Mouse (Mus musculus) gonadal fat pad, adult 2 months (tissue): ENCODE results near the gene Cactin. TPM values are rescaled to one million over a fixed set of nuclear protein-coding genes. Genes with fewer than 3 reads are reported as not detected.

Source experiments
- DNase-seq: peaks from one replicate; pipeline ENCODE4 v3.0.0-alpha.2; 2012; ENCODE audit warnings: low read depth
- polyA plus RNA-seq: library from polyadenylated mRNA; depleted of rRNA; stranded (reverse); fragments of >200 nt; gene quantifications from 2 replicates; pipeline ENCODE4 v1.2.3, GENCODE M21; 2012

The Cactin gene
- polyA plus RNA-seq, 1 experiment: 24.8 TPM

DNA sequence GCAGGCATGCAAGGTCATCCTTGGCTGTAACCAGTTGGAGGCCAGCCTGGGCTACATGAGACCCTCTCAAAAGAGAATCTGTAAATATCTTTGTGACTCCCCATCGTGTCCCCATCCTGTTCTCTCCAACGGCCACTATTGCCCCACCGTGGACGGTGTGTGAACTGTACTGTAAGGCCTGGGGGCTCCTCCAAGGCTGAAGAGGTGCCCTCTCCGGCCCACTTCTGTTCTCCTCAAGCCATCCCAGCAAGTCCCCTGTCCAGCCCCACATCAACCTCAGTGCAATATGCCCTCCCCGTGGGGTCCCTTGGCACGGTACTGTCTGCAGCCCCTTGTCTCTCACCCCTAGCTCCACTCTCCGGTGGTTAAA is 1.6 kb upstream of the Cactin start:
- DNase-seq: no peak

DNA sequence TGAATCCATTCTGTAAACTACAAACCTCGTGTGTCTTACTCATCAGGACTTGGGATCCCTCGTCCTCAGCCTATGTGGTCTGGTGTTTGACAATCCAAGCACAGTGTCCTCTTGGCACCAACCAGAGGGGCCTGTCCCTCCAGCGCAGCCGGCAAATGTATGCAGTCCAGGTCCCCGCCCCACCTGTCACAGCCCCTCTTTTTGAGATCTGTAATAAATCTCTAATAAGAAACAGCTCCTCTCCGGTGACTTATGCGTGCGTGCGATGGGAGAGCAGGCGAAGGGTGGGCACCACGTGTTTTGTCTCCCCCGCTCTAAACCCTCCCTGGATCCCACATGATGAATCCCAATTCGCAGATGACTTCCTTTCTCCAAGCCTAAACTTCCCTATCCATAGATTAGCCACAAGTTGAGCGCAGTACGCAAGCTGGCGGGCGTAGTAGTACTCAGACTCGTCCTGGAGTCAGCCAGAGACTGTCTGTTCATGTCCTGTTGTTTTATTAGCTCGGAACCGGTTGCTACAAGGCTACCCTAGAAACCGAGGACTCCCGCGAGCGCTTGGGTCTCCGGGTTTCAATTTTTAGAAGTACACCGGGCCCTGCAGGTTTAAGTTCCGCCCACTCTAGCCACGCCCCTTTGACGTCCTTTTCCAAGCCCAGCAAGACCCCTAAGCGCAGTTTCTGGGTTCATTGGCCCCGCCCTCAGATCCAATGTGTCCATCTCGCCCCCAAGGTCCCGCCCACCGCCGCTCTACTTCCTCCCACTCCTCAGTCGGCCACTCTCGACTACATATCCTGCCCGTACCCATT is 958 bp upstream of the Cactin start:
- DNase-seq: peak; percentile 76

- no peak for DNase-seq
Measured at GRCm38 (mm10) chr10:81321436-81321835, 533 bp downstream of the Cactin start.

GRCm38 (mm10) chr10:81322444-81322843 is 1.5 kb downstream of the Cactin start:
- DNase-seq: no peak

- no peak for DNase-seq
Measured at GRCm38 (mm10) chr10:81323141-81323775, 2.4 kb downstream of the Cactin start.

DNA sequence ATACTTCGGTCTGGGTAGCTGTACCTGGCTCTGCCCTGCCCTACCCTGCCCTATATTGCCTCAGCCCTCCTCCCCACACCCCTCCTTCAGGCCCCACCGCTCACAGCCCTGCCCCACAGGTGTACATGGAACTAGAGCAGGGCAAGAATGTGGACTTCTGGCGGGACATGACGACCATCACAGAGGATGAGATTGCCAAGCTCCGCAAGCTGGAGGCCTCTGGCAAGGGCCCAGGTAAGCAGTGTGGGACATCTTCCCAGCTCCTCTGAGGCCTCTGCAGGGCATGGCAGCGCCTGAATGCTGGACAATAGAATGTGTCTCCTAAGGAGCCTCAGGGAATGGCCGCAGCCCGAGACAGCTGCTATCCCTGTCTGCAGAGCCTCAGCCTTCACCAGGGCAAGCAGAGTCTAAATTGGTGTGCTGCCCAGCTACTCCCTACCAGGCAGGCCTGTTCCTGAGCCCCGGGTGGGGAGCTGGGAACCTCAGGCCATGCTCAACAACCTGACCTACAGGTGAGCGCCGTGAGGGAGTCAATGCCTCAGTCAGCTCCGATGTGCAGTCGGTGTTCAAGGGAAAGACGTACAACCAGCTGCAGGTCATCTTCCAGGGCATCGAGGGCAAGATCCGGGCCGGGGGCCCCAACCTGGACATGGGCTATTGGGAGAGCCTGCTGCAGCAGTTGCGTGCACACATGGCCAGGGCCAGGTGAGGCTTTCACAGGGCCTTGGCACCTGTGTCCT is 3.1 kb downstream of the Cactin start:
- DNase-seq: no peak

DNA sequence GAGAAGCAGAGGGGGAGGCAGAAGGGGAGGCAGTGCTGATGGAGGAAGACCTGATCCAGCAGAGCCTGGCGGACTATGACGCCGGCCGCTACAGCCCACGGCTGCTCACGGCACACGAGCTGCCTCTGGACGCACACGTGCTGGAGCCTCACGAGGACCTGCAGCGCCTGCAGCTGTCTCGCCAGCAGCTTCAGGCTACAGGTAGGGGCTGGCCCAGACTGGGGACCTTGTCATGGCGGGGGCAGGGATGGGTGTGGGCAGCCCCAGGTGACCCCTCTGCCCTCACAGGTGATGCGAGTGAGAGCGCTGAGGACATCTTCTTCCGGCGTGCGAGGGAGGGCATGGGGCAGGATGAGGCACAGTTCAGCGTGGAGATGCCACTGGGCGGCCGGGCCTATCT is 4.3 kb downstream of the Cactin start:
- DNase-seq: no peak

DNA sequence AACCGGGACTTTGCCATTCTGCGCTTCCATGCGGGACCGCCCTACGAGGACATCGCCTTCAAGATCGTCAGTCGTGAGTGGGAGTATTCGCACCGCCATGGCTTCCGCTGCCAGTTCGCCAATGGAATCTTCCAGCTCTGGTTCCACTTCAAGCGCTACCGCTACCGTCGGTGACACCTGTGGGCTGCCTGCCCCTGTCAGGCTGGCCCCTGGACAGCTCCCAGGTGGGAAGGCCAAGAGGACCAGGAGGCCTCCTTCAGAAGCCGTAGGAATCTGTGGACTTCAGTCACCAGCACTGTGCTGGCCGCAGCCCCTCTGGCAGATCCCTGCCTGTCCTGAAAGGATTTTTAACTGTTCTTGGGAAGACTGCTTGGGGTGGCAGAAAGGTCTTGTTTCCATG is 4.9 kb downstream of the Cactin start:
- no peak for DNase-seq

GRCm38 (mm10) chr10:81326858-81327257 is 6.0 kb downstream of the Cactin start:
- DNase-seq: no peak

- DNase-seq: no peak
Measured at GRCm38 (mm10) chr10:81327959-81328358, 7.1 kb downstream of the Cactin start.

GRCm38 (mm10) chr10:81328386-81328785 is 7.5 kb downstream of the Cactin start, which contains the start of gene Tbxa2r:
TSS of gene Tbxa2r (plus strand) at chr10:81328731.
- DNase-seq: no peak

GRCm38 (mm10) chr10:81329194-81329975 is 8.5 kb downstream of the Cactin start:
- DNase-seq: no peak

DNA sequence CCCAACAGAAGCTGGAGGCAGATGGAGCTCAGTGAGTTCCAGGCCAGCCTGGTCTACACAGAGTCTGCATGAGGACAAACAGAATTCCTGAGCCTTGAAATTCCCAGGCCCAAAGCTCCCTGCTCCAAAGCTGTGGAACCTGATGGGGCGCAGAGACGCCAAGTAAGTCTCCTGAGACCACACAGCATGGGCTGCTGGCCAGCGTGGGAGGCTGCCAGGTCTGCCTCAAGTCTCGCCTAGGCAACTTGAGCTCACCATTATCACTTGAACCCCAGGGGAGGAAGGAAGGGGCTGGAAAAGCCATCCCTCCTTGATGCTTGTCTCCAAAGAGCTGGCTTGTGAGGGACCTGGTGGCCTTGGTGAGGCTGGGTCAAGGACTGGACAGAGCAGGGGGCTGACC is 9.1 kb downstream of the Cactin start:
- DNase-seq: no peak

DNA sequence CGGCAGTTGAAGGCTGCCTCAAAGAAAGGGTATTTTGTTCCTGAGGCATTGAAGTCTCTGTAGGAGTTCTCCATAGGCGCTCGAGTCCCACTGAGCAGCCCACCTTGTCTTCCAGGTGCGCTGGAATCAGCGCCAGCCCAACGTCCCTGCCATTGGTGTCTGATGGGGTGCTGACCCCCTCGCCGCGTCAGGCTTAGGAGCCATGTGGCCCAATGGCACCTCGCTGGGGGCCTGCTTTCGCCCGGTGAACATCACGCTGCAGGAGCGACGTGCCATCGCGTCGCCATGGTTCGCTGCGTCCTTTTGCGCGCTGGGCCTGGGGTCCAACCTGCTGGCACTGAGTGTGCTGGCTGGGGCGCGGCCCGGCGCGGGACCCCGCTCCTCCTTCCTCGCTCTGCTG is 11.4 kb downstream of the Cactin start:
- DNase-seq: no peak

DNA sequence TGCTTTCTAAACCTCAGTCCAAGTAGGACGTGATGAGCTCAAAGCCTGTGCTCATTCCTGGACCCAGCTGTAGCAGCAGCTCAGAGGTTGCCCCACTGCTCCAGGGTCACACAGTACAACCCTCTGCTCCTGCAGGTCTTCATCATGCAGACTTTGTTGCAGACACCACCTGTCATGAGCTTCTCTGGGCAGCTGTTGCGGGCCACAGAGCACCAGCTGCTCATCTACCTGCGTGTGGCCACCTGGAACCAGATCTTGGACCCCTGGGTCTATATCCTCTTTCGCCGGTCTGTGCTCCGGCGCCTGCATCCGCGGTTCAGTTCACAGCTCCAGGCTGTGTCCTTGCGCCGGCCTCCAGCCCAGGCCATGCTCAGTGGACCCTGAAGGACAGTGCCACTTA is 13.4 kb downstream of the Cactin start:
- no peak for DNase-seq

DNA sequence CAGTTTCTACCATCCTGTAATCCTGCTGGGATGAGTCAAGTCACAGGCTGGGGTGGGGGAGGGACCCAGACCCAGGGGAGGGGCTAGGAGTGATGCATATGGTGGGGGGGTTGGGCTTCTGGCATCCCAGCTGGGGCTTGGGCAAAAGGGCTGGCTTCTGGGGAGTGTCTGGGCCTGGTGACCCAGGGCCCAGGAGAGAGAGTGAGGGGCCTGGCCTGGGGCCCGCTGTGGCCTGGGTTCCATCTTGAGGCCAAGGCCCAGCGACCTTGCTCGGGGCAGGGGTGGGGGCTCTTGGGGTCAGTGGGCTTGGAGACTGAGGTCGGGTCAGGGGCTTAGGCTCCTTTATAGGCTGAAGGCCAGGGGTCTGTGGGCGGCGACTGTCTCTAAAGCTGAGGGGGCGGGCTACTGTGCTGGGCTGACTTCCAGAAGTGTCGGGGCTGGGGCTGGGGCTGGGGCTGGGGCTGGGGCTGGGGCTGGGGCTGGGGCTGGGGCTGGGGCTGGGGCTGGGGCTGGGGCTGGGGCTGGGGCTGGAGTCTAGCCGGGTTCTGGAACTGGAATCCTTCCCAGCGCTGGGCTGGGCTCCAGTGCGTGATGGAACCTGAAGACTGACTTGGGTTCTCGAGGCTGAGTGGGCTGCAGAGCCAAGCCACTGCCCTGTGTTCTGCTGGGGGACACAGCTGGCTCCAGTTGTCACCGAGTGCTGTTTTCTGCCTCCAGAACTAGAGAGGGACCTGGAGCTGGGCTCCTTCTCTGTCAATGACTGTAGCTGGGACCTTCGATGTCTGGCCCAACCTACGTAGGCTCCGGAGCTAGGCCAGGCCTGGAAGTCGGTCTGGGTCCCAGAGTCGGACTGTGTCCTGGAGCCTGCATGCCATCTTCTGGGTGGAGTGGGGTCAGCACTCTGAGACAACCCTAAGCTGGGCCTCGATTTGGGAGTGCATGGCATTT is 14.8 kb downstream of the Cactin start:
- no peak for DNase-seq

- DNase-seq: no peak
Measured at GRCm38 (mm10) chr10:81336558-81336957, 15.7 kb downstream of the Cactin start.

DNA sequence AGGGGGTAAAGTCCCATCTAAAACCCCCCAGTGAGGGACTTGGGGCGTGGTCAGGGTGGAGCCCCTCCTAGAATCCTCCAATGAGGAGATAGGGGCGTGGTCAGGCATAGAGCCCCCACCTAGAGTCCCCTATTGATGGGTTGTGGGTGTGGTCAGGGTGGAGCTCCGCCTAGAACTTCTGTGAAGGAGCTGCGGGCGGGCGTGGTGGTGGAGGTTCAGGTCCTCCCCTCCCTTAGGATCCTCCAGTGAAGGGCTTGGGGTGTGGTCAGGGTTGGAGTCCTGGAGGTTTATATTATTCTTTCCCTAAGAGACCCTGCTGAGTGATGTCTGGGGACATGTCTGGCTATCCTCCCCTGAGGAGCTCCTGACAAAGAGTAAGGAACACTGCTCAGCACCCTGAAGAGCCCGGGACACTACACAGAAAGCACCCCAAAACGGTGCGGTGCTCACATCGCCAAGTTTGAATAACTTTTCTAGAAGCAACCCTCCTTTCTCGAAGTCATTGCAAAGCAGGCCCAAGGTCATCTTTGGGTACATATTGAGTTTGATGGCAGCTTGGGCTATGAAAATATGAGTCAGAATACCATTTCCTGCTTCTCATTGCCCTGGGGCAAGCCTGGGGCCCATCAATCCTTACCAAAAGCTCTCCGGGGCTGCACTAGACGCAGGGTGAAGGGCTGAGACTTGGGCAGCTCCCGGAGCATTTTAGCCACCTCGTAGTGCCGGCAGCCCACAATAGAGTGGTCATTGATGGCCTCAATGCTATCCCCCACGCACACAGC is 19.8 kb downstream of the Cactin start:
- DNase-seq: no peak

DNA sequence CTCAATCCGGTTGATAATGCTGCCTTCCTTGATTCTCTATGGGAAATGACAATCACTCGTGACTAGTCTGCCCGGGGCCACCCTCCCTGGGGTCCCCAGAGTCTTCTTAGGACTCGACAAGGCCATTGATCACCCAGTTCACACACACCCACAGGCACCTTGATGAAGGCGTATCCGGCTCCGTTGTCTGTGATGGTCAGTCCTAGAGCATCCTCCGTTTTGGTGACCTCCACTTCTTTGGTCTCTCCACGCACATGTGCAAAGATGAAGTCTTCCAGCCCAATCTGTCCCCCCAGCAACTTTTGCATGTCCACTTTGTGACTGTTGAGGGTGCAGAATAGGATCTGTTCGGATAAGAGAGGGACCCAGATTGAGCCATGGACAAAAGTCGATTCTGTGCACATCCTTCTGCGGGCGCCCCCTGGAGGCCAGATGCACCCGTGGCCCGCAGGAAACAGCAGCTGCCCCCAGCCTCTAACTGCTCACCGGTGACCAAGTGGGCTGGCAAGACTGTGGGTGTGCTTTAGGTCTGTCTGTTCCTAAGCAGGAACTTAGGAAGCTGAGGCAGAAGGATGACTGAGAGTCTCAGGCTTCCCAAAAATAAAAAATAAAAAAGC is 20.5 kb downstream of the Cactin start:
- no peak for DNase-seq
